Mouse (Mus musculus) liver, embryonic 14.5 days (tissue): ENCODE results near the gene Atxn10. TPM values are rescaled to one million over a fixed set of nuclear protein-coding genes. Genes with fewer than 3 reads are reported as not detected.

ENCODE experiments used
- ATAC-seq: fragments of 200-750 bp; cut with Nextera tagmentation; 2 replicates; pipeline ENCODE4 v1.8.0; 2017; ENCODE audit warnings: moderate number of reproducible peaks, mild to moderate bottlenecking, moderate library complexity; ENCODE audit not compliant: insufficient read depth
- DNase-seq, 3 experiments: peaks; one replicate each; pipeline ENCODE4 v3.0.0-alpha.2; 2012 to 2013; ENCODE audit warnings: low read depth in 3 of 3, low spot score in 3 of 3
- H3K27ac ChIP-seq: fragments of 300-500 bp; sonication (generic); 2 replicates; pipeline ENCODE4 v1.5.1; 2014; ENCODE audit warnings: moderate library complexity, mild to moderate bottlenecking, control low read depth, inconsistent platforms
- H3K27me3 ChIP-seq: fragments of 300-500 bp; sonication (generic); 2 replicates; pipeline ENCODE4 v1.6.1; 2014; ENCODE audit warnings: mild to moderate bottlenecking, low read length, moderate library complexity; ENCODE audit not compliant: control insufficient read depth, insufficient read depth
- H3K36me3 ChIP-seq: fragments of 300-500 bp; sonication (generic); replicated peaks from 2 replicates; pipeline ENCODE4 v1.6.1; 2014; ENCODE audit warnings: low read depth; ENCODE audit not compliant: control insufficient read depth, insufficient read depth
- H3K4me1 ChIP-seq, 2 experiments: fragments of 200-500 bp in 1 of 2; fragments of 300-500 bp in 1 of 2; sonication (generic) in 1 of 2; replicated peaks; 2 replicates each; pipeline ENCODE4 v1.6.1; 2012 to 2014; ENCODE audit warnings: antibody characterized with exemption in 1 of 2, inconsistent platforms in 1 of 2, low read length in 1 of 2; ENCODE audit not compliant: control insufficient read depth in 2 of 2, insufficient read depth in 2 of 2
- H3K4me2 ChIP-seq: fragments of 300-500 bp; sonication (generic); 2 replicates; pipeline ENCODE4 v1.6.1; 2014; ENCODE audit warnings: low read depth, mild to moderate bottlenecking, control low read depth, moderate library complexity
- H3K4me3 ChIP-seq, 2 experiments: fragments of 200-500 bp in 1 of 2; fragments of 300-500 bp in 1 of 2; sonication (generic) in 1 of 2; 2 replicates each; pipeline ENCODE4 v1.5.1; 2012 to 2014; ENCODE audit warnings: low read depth in 2 of 2, low read length in 2 of 2, mild to moderate bottlenecking in 2 of 2, control low read depth in 1 of 2, inconsistent platforms in 1 of 2, moderate library complexity in 1 of 2; ENCODE audit not compliant: insufficient read depth in 1 of 2
- H3K9ac ChIP-seq: fragments of 300-500 bp; sonication (generic); replicated peaks from 2 replicates; pipeline ENCODE4 v1.6.1; 2014; ENCODE audit warnings: mild to moderate bottlenecking, control low read depth, moderate library complexity
- H3K9me3 ChIP-seq: fragments of 300-500 bp; sonication (generic); 2 replicates; pipeline ENCODE4 v1.6.1; 2016; ENCODE audit warnings: low read length, mixed read lengths; ENCODE audit not compliant: control insufficient read depth
- CTCF ChIP-seq: IDR thresholded peaks from 2 replicates; pipeline ENCODE4 v1.5.1; 2016; ENCODE audit warnings: antibody characterized with exemption, low read depth, control low read depth
- EP300 ChIP-seq: IDR thresholded peaks from 2 replicates; pipeline ENCODE4 v1.6.1; 2016; ENCODE audit warnings: antibody characterized with exemption, low read depth
- WGBS: fragments of 180-500 bp; shearing (Covaris S2); extraction: QIAGEN DNeasy Blood & Tissue Kit; methylation state at CpG from one replicate; pipeline ENCODE4 v1.1.7; 2014; ENCODE audit not compliant: insufficient replicate concordance; 5-methylcytosine and 5-hydroxymethylcytosine counted together
- polyA plus RNA-seq, 2 experiments: library from polyadenylated mRNA; depleted of rRNA in 1 of 2; stranded (reverse) in 1 of 2; unstranded in 1 of 2; fragments of >200 nt; fragmentation: Nextera tagmentation in 1 of 2; extraction: Ambion mirVana in 1 of 2; gene quantifications; 2 replicates each; pipeline versions ENCODE4 v1.2.1 to v1.2.3; 2012 to 2014

The Atxn10 gene
- polyA plus RNA-seq, 2 experiments: 35.0 to 69.1 TPM

- Histone ChIP-seq H3K27ac (no peak overlapping the region), H3K27me3 (no peaks in the 10 kb centered on the region), H3K9me3 (no peaks in the 10 kb centered on the region), H3K36me3 (no peaks in the 10 kb centered on the region; the same call in 1 of the 2 replicates), H3K9ac (no peak overlapping the region), H3K4me3 (no peak overlapping the region), H3K4me1 (no peaks in the 10 kb centered on the region), H3K4me2 (no peak overlapping the region)
- TF ChIP-seq CTCF (0 out of 2 replicates have a peak, but pooled peaks have one; percentile 23), EP300 (no peak)
- ATAC-seq: no peak
- no peak for DNase-seq
- WGBS: 80% methylated on average over 3 of the region's 3 CpGs
These were observed 52.7 kb downstream of the Atxn10 start for GRCm38 (mm10) chr15:85388696-85389095.

GRCm38 (mm10) chr15:85389915-85390314 lies 53.9 kb downstream of the Atxn10 start:
- 64% methylated on average over 4 of the region's 4 CpGs for WGBS
- DNase-seq (no peak), ATAC-seq (no peak)
- Histone ChIP-seq H3K9me3 (no peaks in the 10 kb centered on the region), H3K4me2 (no peak overlapping the region), H3K4me3 (no peak overlapping the region), H3K9ac (no peak overlapping the region), H3K27ac (no peak overlapping the region), H3K4me1 (no peaks in the 10 kb centered on the region), H3K36me3 (no peaks in the 10 kb centered on the region; the same call in 1 of the 2 replicates), H3K27me3 (no peaks in the 10 kb centered on the region)
- TF ChIP-seq EP300 (no peak), CTCF (no peak)

GRCm38 (mm10) chr15:85395360-85395759 lies 59.3 kb downstream of the Atxn10 start:
- Histone ChIP-seq H3K9ac (no peak overlapping the region), H3K4me2 (no peak overlapping the region), H3K9me3 (no peaks in the 10 kb centered on the region), H3K4me1 (no peaks in the 10 kb centered on the region), H3K4me3 (no peak overlapping the region), H3K27ac (no peak overlapping the region), H3K27me3 (no peaks in the 10 kb centered on the region), H3K36me3 (no peaks in the 10 kb centered on the region; the same call in 1 of the 2 replicates)
- TF ChIP-seq CTCF (no peak), EP300 (no peak)
- DNase-seq (no peak), ATAC-seq (no peak)
- WGBS: 79% methylated on average over 9 of the region's 9 CpGs

- Histone ChIP-seq H3K9me3 (no peaks in the 10 kb centered on the region), H3K4me1 (no peaks in the 10 kb centered on the region), H3K36me3 (no peaks in the 10 kb centered on the region), H3K4me2 (no peak overlapping the region), H3K9ac (no peak overlapping the region), H3K27me3 (no peaks in the 10 kb centered on the region), H3K27ac (no peak overlapping the region), H3K4me3 (no peak overlapping the region)
- DNase-seq (no peak), ATAC-seq (no peak)
- TF ChIP-seq CTCF (no peak), EP300 (no peak)
- 69% methylated on average over 7 of the region's 7 CpGs for WGBS
These were observed 65.9 kb downstream of the Atxn10 start for GRCm38 (mm10) chr15:85401926-85402325.

- no peak for ATAC-seq
- DNase-seq: no peak
- H3K4me1 ChIP-seq: no peaks in the 10 kb centered on the region
- H3K27me3 ChIP-seq: no peaks in the 10 kb centered on the region
- H3K36me3 ChIP-seq: no peaks in the 10 kb centered on the region
- no peak overlapping the region for H3K4me3 ChIP-seq
- H3K4me2 ChIP-seq: no peak overlapping the region
- H3K9me3 ChIP-seq: no peaks in the 10 kb centered on the region
- no peak overlapping the region for H3K27ac ChIP-seq
- no peak overlapping the region for H3K9ac ChIP-seq
- WGBS: 75% methylated on average over 4 of the region's 4 CpGs
- TF ChIP-seq EP300: no peak
- no peak for TF ChIP-seq CTCF
These were observed 67.2 kb downstream of the Atxn10 start for GRCm38 (mm10) chr15:85403256-85403731.
